21 mouse cellular contexts compared by ENCODE assay signal in the genomic region with DNA sequence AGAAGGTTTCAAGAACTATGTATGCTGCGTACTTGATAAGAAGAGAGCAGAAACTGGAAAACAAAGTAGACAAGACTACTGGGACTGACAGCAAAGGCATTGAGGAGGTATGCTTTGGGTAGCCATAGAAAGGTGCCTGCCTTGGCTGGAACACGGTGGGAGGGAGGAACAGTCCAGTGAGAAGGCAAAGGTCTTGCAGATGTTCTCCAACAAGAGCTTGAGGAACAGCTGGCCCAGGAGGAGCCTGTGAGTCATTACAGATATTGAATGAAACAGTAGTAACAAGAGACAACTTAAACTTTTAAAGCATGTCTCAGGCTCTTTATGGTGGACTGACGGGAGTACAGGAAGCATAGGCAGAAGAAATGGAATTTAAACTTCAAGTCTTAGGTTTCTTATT.
A peak's percentile ranks its signal among the peaks of the same experiment; 100 is the strongest.
DNase-seq lines count a peak whose midpoint lies in the region; ATAC-seq lines count a peak whose summit lies in the region.
"Had no signal": no experiment of that assay in that cellular context is flagged by ENCODE, and none has a peak within 500 bp of the region (broad histone marks: within the 10 kb centered on the region; RNA-seq: fewer than 3 reads in every experiment).

No protein-coding gene starts in this region.

- H3K4me2 ChIP-seq in heart, embryonic 12.5 days = no peak overlapping the region
- H3K4me2 ChIP-seq in hindbrain, embryonic 13.5 days = no peak overlapping the region
- H3K4me2 ChIP-seq in hindbrain, embryonic 16.5 days (ENCODE audit: low read length) = no peak overlapping the region
- no peak overlapping the region for H3K4me2 ChIP-seq in neural tube, embryonic 13.5 days
- no peak overlapping the region for H3K4me2 ChIP-seq in neural tube, embryonic 15.5 days
- H3K4me2 ChIP-seq: embryonic facial prominence, embryonic 13.5 days; embryonic facial prominence, embryonic 15.5 days; forebrain, embryonic 12.5 days had no signal

- no peaks in the 10 kb centered on the region for H3K9me3 ChIP-seq in heart, embryonic 12.5 days (replicated peaks)
- H3K9me3 ChIP-seq in hindbrain, embryonic 13.5 days = no peaks in the 10 kb centered on the region
- H3K9me3 ChIP-seq in hindbrain, embryonic 16.5 days (ENCODE audit: control insufficient read depth, low read length) = no peaks in the 10 kb centered on the region
- no peaks in the 10 kb centered on the region for H3K9me3 ChIP-seq in neural tube, embryonic 13.5 days
- no peaks in the 10 kb centered on the region for H3K9me3 ChIP-seq in neural tube, embryonic 15.5 days (replicated peaks)
- H3K9me3 ChIP-seq: embryonic facial prominence, embryonic 13.5 days; embryonic facial prominence, embryonic 15.5 days; forebrain, embryonic 10.5 days; forebrain, embryonic 12.5 days had no signal

- WGBS in heart, embryonic 12.5 days = 69% methylated on average over 3 of the region's 3 CpGs
- whole genome bisulfite sequencing in hindbrain, embryonic 13.5 days = 94% methylated on average over 3 of the region's 3 CpGs
- WGBS in hindbrain, embryonic 16.5 days = 95% methylated on average over 3 of the region's 3 CpGs
- WGBS in neural tube, embryonic 13.5 days = 92% methylated on average over 3 of the region's 3 CpGs
- 91% methylated on average over 3 of the region's 3 CpGs for WGBS in neural tube, embryonic 15.5 days

- ATAC-seq in heart, embryonic 12.5 days (ENCODE audit: insufficient number of reproducible peaks, low FRiP score) = no peak
- no peak for ATAC-seq in hindbrain, embryonic 13.5 days (ENCODE audit: low FRiP score)
- no peak for ATAC-seq in hindbrain, embryonic 16.5 days
- no peak for ATAC-seq in neural tube, embryonic 13.5 days (ENCODE audit: low read depth)
- ATAC-seq in neural tube, embryonic 15.5 days (ENCODE audit: low FRiP score) = no peak
- ATAC-seq: forebrain, embryonic 14.5 days had no signal

- H3K4me3 ChIP-seq in heart, embryonic 12.5 days = no peak overlapping the region
- no peak overlapping the region for H3K4me3 ChIP-seq in hindbrain, embryonic 13.5 days
- H3K4me3 ChIP-seq in hindbrain, embryonic 16.5 days (ENCODE audit: low read length) = no peak overlapping the region
- H3K4me3 ChIP-seq in neural tube, embryonic 13.5 days = no peak overlapping the region
- H3K4me3 ChIP-seq in neural tube, embryonic 15.5 days (replicated peaks) = no peak overlapping the region
- H3K4me3 ChIP-seq: embryonic facial prominence, embryonic 13.5 days; embryonic facial prominence, embryonic 15.5 days; erythroblast, embryonic 14.5 days; forebrain, embryonic 10.5 days; forebrain, embryonic 12.5 days had no signal

- DNase-seq in heart, adult 11 months = peak; percentile 93
- DNase-seq: adrenal gland, adult 2 months; adrenal gland, postnatal 10 days; adrenal gland, postnatal 25 days; cerebellum, adult 11 months; cerebellum, adult 18-20 months; cerebellum, adult 8-10 months; cerebellum, adult 9-11 months; cerebellum, postnatal 36 days; embryo, embryonic 11 days had no signal

- no peaks in the 10 kb centered on the region for H3K27me3 ChIP-seq in heart, embryonic 12.5 days (replicated peaks)
- no peaks in the 10 kb centered on the region for H3K27me3 ChIP-seq in hindbrain, embryonic 13.5 days
- no peaks in the 10 kb centered on the region for H3K27me3 ChIP-seq in hindbrain, embryonic 16.5 days (replicated peaks; ENCODE audit: control insufficient read depth, insufficient read depth, low read length)
- no peaks in the 10 kb centered on the region for H3K27me3 ChIP-seq in neural tube, embryonic 13.5 days
- no peaks in the 10 kb centered on the region for H3K27me3 ChIP-seq in neural tube, embryonic 15.5 days (replicated peaks)
- H3K27me3 ChIP-seq: embryonic facial prominence, embryonic 13.5 days; embryonic facial prominence, embryonic 15.5 days; forebrain, embryonic 12.5 days had no signal

- H3K4me1 ChIP-seq in heart, embryonic 12.5 days (replicated peaks) = no peaks in the 10 kb centered on the region
- peaks cover 10% of the 10 kb centered on the region; the same call in 1 of the 2 replicates for H3K4me1 ChIP-seq in hindbrain, embryonic 13.5 days (replicated peaks)
- H3K4me1 ChIP-seq in hindbrain, embryonic 16.5 days (ENCODE audit: control insufficient read depth, insufficient read depth, low read depth, low read length) = no peaks in the 10 kb centered on the region
- peaks cover 26% of the 10 kb centered on the region for H3K4me1 ChIP-seq in neural tube, embryonic 13.5 days (replicated peaks)
- H3K4me1 ChIP-seq in neural tube, embryonic 15.5 days = no peaks in the 10 kb centered on the region
- H3K4me1 ChIP-seq: embryonic facial prominence, embryonic 13.5 days; embryonic facial prominence, embryonic 15.5 days; forebrain, embryonic 10.5 days; forebrain, embryonic 12.5 days had no signal

- H3K27ac ChIP-seq in heart, embryonic 12.5 days (ENCODE audit: poor library complexity, severe bottlenecking) = no peak overlapping the region
- H3K27ac ChIP-seq in hindbrain, embryonic 13.5 days = peak overlapping the region; percentile 59; the same call in 1 of the 2 replicates
- H3K27ac ChIP-seq in hindbrain, embryonic 16.5 days (ENCODE audit: low read depth, low read length) = no peak overlapping the region
- H3K27ac ChIP-seq in neural tube, embryonic 13.5 days (replicated peaks) = peak overlapping the region; percentile 67; the same call in 1 of the 2 replicates
- H3K27ac ChIP-seq in neural tube, embryonic 15.5 days (replicated peaks) = no peak overlapping the region
- H3K27ac ChIP-seq: embryonic facial prominence, embryonic 13.5 days; embryonic facial prominence, embryonic 15.5 days; forebrain, embryonic 10.5 days; forebrain, embryonic 12.5 days had no signal

- no peak overlapping the region for H3K9ac ChIP-seq in heart, embryonic 12.5 days
- no peak overlapping the region for H3K9ac ChIP-seq in hindbrain, embryonic 13.5 days
- H3K9ac ChIP-seq in hindbrain, embryonic 16.5 days (ENCODE audit: low read depth, low read length) = no peak overlapping the region
- no peak overlapping the region for H3K9ac ChIP-seq in neural tube, embryonic 13.5 days
- no peak overlapping the region for H3K9ac ChIP-seq in neural tube, embryonic 15.5 days (replicated peaks)
- H3K9ac ChIP-seq: embryonic facial prominence, embryonic 13.5 days; embryonic facial prominence, embryonic 15.5 days; forebrain, embryonic 12.5 days had no signal

- no peaks in the 10 kb centered on the region for H3K36me3 ChIP-seq in heart, embryonic 12.5 days
- no peaks in the 10 kb centered on the region for H3K36me3 ChIP-seq in hindbrain, embryonic 13.5 days
- no peaks in the 10 kb centered on the region for H3K36me3 ChIP-seq in hindbrain, embryonic 16.5 days (ENCODE audit: control insufficient read depth, insufficient read depth, low read length)
- no peaks in the 10 kb centered on the region for H3K36me3 ChIP-seq in neural tube, embryonic 13.5 days
- H3K36me3 ChIP-seq in neural tube, embryonic 15.5 days = no peaks in the 10 kb centered on the region
- H3K36me3 ChIP-seq: embryonic facial prominence, embryonic 13.5 days; embryonic facial prominence, embryonic 15.5 days; forebrain, embryonic 10.5 days; forebrain, embryonic 12.5 days had no signal

Comparison
In these comparisons a context has a peak if more than half of its experiments do, and no peak if none do; other contexts are left out.
1. H3K27ac ChIP-seq: peak in hindbrain, embryonic 13.5 days (single experiment) and neural tube, embryonic 13.5 days (single experiment); none in heart, embryonic 12.5 days (single experiment), hindbrain, embryonic 16.5 days (single experiment) and neural tube, embryonic 15.5 days (single experiment).